Mouse (Mus musculus) frontal cortex, postnatal 14 days (tissue): Measurements from ENCODE around the gene Wdfy4.
A peak's percentile ranks its signal among the peaks of the same experiment; 100 is the strongest.

Experiments used
- DNase-seq, 2 experiments: peaks; one replicate each; pipeline ENCODE4 v3.0.0; 2022; ENCODE audit warnings: low spot score in 2 of 2

Wdfy4 gene

DNA sequence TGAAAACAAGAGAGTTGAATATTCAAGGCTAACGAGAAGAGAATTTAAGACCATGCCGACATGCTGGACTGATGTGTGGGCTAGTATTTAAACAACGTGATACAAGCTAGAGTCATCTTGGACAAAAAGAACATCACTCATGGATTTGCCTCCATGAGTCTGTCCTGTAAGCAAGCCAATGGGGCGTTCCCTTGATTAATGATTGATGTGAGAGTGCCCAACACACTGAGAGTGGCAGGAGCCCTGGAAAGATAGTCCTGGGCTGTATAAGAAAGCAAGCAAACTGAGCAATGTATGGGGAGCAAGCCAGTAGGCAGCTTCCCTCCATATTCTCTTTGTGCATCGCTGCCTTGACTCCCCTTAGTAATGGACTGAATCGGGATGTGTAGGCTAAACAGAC lies 106.7 kb downstream of the Wdfy4 start:
- no peak for DNase-seq

DNA sequence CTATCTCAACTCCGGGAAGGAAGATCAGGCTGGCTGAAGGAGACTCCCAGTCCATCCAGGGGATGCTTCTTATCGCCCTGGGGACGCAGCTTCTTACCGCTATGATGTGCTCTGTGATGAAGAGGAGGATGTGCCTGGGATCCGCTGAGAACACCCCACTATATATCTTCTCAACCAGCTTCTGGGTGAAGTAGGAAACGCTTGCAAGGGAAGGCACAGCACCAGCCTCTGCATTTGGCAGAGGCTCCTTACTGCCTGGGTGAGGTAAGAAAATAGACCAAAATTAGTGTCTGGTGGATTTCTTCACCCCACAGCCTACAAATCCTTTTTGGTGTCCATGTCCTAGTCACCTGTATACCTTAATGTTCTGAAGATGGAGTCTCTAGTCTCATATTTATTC lies 107.2 kb downstream of the Wdfy4 start:
- DNase-seq, result no peak

DNA sequence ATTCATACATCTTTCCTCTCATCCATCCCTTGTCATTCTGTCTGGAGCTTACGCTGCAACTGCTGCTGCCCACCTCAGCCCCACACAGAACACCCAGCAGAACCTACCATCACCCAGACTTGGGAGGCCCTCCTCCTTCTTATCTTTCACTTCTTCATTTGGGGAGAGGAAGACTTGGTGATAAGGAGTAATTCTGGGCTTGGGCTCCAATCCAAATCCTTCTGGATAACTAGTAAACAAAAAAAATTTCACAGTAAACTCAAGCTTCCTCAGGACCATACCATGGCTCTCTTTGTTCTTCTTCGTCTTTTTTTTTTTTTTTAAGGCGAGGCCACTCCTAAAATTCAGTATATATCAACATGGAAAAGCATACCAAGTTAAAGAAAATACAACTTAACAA lies 112.0 kb downstream of the Wdfy4 start:
- no peak for DNase-seq

DNA sequence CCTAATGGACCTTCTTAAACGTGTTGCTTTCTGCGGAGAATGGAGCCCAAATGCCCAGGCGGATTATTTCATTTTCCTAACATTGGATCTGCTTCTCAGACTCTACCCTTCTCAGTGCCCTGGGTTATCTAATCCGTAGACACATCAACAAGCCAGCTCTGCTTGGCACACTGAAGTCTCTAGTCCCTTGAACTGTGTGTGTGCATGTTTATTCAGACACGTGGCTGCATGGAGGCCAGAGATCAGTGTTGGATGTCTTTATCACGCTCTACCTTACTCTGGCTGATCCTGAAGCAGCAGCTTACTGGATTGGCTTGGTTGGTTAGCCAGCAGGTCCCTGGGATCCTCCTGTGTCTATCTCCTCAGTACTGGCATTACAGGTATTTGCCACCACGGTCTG lies 113.0 kb downstream of the Wdfy4 start:
- DNase-seq, result no peak

DNA sequence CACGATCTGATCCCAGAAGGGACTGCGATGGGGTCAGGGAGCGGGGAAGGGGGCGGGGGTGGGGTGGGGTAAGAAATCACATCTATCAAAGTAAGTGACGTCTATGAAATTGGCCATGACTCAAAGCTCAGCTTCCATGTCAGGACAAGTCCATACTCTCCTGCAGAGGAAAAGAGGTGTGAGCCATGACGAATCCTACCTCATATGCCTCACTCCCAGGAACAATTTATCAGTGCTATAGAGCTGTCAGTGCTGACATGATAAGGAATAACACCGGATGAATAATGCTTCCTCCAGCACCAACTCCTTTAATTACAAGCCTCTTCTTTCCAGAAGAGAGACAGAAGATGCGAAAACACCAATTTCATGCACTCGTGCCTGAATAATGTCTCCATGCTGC lies 117.6 kb downstream of the Wdfy4 start:
- no peak for DNase-seq

DNA sequence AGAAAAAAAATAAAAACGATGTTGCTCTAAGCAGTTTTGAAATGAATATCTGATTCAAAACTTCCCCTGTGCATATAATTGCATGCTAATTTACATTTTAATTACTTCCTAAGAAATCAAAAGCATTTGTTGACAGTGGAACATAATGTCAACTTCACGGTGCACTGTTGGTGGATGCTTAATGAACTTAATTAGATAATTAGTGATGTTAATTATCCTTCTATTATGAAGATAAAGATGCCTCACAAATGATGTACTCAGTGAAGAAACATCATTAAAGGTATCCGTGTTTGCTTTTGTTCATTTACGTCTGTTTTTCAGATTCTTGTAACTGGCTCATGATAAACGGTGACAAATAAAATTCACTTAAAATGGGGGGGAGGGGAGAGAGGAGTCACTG lies 122.3 kb downstream of the Wdfy4 start:
- no peak for DNase-seq

DNA sequence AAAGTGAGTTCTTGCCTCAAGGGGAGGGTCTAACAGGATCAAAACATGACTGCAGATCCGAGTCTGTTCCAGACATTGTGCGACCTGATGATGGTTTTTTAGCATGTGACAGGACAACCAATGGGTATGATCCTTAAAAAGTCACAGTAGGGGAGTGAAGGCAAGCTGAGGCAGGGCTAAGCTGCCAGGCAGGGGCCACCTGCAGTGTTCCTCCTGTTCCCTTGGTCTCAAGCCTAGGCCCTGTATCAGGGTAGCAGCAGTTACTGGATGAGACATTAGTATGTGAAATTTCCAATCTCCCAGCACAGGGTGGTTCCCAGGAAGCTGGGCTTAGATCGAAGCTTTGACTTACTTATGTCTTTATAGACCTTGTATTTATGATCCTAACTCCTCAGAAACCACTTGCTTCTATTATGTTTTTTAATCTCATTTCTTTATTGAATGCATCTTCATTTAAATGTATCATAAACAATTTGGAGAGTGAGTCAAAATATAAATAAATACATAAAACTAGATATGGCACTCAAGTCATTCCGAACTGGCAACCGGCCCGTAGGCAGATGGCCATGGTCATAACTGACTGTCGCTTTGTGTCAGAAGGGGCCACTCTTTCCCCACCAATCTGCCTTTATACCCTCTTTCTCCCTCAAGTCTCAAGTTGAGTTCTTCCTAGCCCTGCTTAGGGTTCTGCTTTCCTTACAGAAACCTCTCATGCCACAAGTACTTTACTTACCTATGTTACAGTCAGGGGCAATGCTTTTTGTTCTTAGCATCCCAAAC lies 126.2 kb downstream of the Wdfy4 start:
- no peak for DNase-seq

DNA sequence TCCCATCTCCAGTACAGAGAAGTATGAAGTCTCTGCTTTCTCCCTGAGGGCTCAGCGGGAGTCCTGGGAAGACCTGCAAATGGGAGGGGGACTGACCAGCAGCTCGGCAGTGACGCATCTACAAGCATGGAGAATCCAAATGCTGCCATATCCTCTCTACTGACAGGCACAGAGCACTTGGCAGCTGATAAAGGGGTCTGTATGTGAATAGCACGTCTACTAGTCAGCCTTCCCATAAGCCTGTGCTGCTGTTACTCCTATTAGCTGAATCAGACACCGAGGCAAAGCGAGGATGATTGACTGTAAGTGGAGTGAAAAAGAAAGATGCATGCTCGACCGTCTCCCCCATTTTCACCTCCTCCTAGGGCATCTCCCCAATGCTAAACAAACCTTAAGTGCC lies 131.9 kb downstream of the Wdfy4 start:
- DNase-seq, result no peak

DNA sequence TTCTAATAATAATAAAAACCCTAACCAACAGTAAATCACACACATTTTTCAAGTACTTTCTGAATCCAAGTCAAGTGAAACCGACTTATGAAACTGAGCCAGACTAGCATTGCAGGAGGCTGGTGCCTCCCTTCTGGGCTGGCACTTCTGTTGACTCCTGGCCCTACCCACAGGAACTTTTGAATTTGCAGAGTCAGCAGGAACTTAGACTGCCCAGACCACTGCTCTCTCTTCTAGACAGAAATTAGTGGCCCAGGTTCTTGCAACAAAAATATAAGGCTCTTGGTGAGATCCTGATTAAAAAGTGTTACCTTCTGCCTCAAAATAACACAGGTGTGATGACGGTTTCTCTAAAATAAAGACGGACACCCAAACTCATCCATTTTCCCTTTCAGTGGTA lies 140.1 kb downstream of the Wdfy4 start:
- DNase-seq, result no peak

DNA sequence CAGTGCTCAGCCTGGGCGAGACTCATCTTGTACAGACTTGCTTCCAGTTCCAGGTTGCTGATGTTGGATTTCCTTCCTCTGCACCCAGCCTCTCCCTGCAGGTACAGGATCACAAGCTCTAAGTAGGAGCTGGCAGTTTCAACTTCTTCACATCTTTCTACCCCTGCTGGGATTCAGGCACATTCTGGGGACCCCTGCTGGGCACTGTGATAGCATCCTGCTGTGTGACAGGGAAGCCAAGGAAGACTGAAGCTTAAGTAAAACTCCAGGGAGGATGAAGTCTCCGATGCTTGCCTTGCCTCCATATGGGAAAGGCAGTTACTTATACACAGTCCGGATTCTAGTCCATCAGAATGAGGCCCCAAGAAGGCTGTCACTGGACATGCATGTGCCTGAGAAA lies 148.5 kb downstream of the Wdfy4 start:
- DNase-seq, result no peak

DNA sequence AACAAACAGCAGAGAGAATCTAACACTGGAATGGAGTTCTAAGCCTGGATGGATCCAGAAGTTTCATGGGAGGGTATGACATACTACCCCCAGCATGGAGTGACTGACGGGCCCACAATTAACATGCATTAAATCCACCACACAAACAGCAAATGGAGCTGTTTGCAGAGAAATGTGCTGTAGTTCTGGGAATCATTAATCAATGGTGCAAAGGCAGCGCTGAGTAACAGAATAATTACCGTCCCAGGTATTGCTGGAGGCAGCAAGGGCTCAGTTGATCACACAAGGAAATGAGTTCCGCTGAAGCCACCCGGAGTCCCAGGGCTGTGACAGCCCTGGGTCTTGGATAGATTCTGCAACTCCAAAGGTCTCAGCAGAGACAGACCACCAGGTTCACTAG lies 149.9 kb downstream of the Wdfy4 start:
- DNase-seq, result no peak

DNA sequence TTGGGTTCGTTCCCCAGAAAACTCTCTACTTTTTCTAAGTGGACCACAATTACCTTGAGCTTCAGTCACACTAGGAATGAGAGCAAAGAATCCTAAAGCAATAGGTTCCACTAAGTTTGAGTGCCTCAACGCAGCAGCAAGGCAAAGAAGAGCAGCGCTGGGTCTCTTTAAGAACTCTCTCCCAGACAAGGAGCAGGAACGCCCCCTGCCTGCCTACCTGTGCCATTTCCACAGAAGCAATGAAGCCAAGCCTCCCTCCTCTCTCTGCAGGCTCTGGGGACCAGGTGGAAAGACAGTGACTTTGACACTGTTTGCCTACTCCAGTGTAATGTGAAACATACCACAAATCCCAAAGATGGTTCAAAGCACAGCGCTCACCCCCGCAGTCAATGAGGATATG lies 151.9 kb downstream of the Wdfy4 start:
- DNase-seq, result peak in 1 of 2 experiments; percentile 9

DNA sequence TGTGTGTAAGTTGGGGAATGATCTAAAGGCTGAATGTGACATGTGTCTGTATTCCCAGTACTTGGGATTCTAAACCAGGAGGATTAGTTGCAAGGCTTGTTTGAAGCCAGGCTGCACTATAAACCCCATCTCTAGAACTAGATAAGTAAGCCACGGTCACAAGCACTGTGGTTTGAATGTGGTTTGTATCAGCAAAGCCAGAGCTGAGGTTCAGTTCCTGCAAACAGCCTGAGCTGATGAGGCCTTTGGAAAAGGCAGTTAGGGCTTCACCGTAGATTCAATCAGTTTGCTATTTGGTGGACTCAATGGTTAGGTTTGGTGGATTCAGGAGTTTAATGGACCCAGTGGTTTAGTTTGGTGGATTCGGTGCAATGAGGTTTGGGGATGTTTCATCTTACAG lies 154.5 kb downstream of the Wdfy4 start:
- no peak for DNase-seq

DNA sequence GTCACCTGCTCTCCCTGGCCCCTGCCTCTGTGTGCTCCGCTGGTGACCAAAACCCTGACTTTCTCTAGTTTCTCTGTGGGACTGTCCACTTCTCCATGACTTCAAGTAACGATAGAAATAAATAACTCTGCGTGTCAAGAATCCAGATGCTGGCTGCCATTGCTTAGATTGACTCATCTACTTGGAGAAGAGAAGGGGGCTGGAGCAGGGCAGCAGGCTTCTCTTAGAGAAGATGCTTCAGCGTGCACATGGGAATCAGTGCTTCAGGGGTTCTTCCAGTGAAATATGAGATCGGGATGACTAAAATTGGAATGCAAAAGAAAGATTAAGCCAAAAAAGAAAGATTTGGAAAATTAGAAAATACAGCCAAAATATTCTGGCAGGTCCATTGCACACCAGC lies 165.7 kb downstream of the Wdfy4 start:
- DNase-seq, result no peak

DNA sequence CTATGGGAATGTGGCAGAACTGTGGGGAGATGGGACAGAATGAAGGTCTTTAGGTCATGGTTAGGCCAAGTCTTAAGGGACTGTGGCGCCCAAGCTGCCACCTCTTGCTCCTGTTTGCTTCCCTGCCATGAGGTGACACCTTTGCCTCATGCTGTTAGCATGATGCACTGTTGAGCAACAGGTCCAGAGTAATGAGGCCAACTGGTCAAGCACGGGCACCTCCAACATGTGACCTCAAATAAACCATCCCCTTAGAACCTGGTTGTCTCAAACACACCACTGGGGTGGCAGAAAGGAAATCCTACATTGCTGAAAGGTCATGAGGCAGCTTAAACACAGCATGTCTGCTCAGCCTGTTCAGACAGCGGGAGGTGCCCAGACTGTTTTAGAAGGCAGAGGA lies 166.3 kb downstream of the Wdfy4 start:
- DNase-seq, result no peak

DNA sequence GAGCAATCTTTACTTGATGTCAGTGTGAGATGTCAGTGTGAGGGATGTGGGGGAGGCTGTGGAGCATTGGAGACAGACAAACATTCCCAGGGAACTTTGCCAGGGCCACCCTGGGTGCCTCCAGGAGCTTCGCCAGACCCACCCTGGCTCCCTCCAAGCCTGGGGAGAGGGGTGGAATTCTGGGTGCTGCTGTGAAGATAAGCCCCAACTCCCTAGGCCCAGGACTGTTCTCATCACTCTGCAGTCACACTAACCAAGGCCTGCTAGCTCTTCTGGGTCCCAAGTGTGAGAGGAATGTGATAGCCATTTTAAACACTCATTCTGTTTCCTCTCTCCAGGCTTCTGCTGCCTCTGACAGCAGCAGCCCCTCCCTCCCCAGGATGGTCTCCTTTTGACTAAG lies 177.7 kb downstream of the Wdfy4 start:
- no peak for DNase-seq

DNA sequence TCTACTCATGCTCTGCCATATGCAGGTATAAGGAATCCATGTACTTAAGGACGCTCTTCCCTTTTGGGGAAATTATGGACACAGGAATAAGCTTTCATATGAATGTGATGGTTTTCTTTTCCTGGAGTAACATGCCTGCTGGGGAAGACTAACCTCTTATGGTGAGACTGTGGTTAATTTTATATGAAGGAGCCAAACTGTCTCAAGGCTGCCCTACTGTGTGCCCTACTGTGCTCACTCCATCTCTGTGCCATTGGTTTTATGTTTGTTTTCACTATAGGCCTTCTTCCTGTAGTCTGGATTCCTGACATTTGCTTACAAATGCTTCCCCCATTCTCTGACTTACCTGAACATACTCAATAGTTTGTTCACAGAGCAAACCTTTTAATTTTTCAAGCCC lies 180.2 kb downstream of the Wdfy4 start:
- DNase-seq, result no peak

DNA sequence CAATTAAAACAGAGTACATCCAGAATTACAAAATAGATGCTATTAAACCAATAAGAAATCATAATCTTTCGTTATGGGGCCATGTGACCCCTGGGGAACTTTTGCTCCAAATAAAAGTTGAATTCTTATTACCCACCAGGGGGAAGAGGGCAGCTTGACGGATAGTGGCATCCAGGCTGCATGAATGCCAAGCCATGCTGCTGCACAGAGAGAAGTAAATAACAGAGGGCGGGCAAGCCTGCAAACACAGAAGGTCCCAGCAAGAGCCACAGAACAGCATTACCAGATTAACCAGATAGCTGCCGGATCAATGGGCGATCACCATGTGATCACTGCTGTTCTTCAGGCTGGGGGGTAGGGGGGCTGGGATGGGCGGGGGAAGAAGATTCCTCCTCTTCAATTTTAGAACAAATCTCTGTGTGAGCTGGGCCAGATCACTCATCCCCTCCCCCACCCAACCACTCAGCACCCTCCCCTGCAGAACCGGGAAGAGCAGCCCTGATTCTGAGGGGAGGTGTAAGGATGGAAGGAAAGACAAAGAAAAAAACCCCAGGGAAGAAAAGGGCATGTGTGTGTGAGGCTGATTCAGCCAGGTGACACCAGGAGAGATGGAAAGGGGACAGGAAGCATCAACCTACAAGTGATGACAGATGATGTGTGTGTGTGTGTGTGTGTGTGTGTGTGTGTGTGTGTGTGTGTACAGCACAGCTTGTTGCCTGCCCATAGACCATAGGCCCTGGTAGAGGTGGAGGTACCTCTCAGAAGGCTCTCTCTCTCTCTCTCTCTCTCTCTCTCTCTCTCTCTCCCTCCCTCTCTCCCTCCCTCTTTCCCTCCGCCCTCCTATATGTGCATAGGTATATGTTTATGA lies 185.0 kb downstream of the Wdfy4 start:
- DNase-seq, result no peak

DNA sequence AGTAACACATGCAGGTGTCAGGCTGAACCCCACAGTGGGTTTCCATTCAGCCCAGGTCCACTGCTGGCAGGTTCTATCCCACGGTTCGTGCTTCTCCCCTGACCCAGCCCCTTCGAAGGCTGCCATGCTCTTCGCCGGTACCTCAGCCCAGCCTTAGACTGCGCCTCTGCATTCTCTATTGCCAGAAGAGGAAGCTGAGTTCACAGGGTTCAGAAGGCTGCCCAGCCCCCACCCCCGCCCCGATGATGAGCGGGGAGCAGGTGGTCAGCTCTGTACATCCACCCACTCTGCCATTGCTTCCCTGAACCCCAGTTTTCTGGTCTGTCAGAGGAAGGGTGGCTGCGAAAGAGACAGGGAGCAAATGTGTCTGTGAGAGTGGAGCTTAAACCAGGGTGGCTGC lies 185.8 kb downstream of the Wdfy4 start:
- no peak for DNase-seq

DNA sequence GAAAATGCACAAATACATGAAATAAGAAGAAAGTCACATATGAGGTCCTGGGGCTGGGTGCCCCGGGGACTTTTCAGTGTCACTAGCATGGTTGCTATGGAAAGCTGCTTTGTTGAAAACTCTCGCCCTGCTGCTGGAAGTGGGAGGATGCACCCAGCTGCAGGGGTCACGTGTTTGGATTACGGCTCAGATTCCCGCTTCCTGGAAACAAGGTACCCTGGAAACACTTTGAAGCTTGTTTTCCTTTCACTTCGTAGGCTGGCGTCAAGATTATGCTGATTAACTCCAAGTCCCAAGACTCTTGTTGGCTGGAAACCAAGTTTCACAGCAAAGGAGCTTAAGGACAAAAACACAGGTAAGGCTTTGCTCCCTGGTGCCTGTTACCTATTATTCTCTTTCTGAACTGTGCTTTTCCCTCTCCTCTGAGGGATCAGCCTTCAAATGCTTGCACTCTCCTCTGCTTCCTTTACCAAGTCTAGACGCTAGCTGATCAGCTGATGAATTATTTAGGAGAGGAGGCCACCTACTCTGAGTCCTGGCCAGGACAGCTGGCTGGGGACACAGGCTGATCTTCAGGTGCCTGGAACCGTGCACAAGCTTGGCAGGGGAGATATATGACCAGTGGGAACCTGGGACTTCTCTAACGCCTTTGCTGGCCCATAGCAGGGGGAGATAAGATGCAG lies 190.2 kb downstream of the Wdfy4 start:
- DNase-seq, result no peak

DNA sequence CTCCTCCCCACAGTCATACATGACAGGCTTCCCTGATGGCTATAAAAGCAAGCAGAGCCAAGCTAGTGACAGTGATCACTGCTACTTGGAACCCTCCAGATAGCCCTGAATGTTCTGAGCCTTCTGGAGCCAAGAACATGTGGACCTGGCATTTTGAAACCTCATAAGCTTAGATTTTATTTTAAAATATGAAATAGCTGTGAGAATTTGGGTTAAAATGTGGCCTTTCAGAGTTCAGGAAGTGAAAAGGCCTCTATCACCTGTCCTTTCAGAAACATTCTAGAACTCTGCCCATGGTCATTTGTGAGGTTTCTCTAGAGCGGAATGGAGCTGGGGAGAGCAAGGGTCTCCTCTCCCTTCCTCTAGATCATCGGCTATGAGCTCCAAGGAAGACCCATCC lies 194.2 kb downstream of the Wdfy4 start, which contains the start of gene Lrrc18:
Lrrc18 (plus strand) TSS at position 301 of the 400 bp plus-strand sequence.
- DNase-seq, result no peak

DNA sequence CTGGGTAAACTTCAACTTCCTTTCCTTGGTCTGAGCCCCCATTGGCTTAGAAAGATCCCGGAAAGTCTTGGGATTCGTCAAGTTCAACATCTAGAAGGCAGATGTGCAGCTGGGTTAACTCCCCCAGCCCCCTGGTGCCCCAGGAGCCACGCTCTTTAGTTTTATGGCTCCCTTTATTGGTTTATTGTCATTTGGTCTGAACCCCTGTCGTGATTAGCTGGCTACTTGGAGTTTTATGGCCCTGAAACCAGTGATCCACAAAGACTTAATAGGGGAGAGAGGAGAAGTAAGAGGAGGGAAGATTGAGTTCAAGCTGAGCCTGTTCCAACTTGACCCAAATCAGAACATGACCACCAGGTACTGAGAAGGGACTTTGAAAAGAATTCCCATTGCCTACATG lies 198.6 kb downstream of the Wdfy4 start:
- no peak for DNase-seq
